Mouse (Mus musculus): ENCODE measurements around the gene Sema5a.
A peak's percentile ranks its signal among the peaks of the same experiment; 100 is the strongest.

Gene Sema5a

GRCm38 (mm10) chr15:32647061-32647687 is 402.6 kb downstream of the Sema5a start:
- DNase-seq (ENCODE audit: low spot score), result no peak

GRCm38 (mm10) chr15:32654046-32654445 is 409.4 kb downstream of the Sema5a start:
- DNase-seq (ENCODE audit: low spot score), result no peak

GRCm38 (mm10) chr15:32656017-32656416 is 411.4 kb downstream of the Sema5a start:
- DNase-seq (ENCODE audit: low spot score), result no peak

- no peak for DNase-seq (ENCODE audit: low spot score)
Measured at GRCm38 (mm10) chr15:32676446-32676845, 431.8 kb downstream of the Sema5a start.

GRCm38 (mm10) chr15:32685152-32685551 is 440.5 kb downstream of the Sema5a start:
- DNase-seq (ENCODE audit: low spot score), result no peak

GRCm38 (mm10) chr15:32691021-32691420 is 446.4 kb downstream of the Sema5a start:
- no peak for DNase-seq (ENCODE audit: low spot score)

- DNase-seq (ENCODE audit: low spot score), result no peak
Measured at GRCm38 (mm10) chr15:32693006-32693405, 448.4 kb downstream of the Sema5a start.

- no peak for DNase-seq (ENCODE audit: low spot score)
Measured at GRCm38 (mm10) chr15:32717298-32717985, 472.8 kb downstream of the Sema5a start.

- DNase-seq (ENCODE audit: low spot score), result peak; percentile 47
Measured at GRCm38 (mm10) chr15:32718293-32718963, 473.8 kb downstream of the Sema5a start.

- no peak for DNase-seq (ENCODE audit: low spot score)
Measured at GRCm38 (mm10) chr15:32718964-32719311, 474.3 kb downstream of the Sema5a start.

GRCm38 (mm10) chr15:32730839-32731238 is 486.2 kb downstream of the Sema5a start:
- DNase-seq (ENCODE audit: low spot score), result peak; percentile 4

Data from urinary bladder, postnatal 14 days (tissue).